Mouse (Mus musculus): ENCODE results near the gene Clybl. TPM values are rescaled to one million over a fixed set of nuclear protein-coding genes. Genes with fewer than 3 reads are reported as not detected.

Gene Clybl
- 306 and 342 TPM in 2 replicates for polyA plus RNA-seq (2012; ENCODE audit: insufficient read depth, insufficient read length, missing spikeins)

GRCm38 (mm10) chr14:122181078-122181814, at the start of gene Clybl:
Gene Clybl, plus strand, starts transcription at chr14:122181704.
- Histone ChIP-seq H3K27ac (replicated peaks; ENCODE audit: low read depth, low read length) (peak within 1 kb of the TSS; percentile 85), H3K4me3 (ENCODE audit: insufficient read depth, low read depth, low read length) (peak within 1 kb of the TSS; percentile 88), H3K4me1 (ENCODE audit: control insufficient read depth, insufficient read depth, insufficient read length, low read length) (0 out of 2 replicates have a peak, but pooled peaks cover 2% of the 10 kb centered on the region)

- Histone ChIP-seq H3K27ac (replicated peaks; ENCODE audit: low read depth, low read length) (no peak overlapping the region), H3K4me1 (ENCODE audit: control insufficient read depth, insufficient read depth, insufficient read length, low read length) (no peaks in the 10 kb centered on the region), H3K4me3 (ENCODE audit: insufficient read depth, low read depth, low read length) (no peak overlapping the region)
Observed at GRCm38 (mm10) chr14:122136368-122136928, 45.1 kb upstream of the Clybl start.

GRCm38 (mm10) chr14:122137234-122137633, 44.3 kb upstream of the Clybl start:
- Histone ChIP-seq H3K4me3 (ENCODE audit: insufficient read depth, low read depth, low read length) (no peak overlapping the region), H3K4me1 (ENCODE audit: control insufficient read depth, insufficient read depth, insufficient read length, low read length) (no peaks in the 10 kb centered on the region), H3K27ac (replicated peaks; ENCODE audit: low read depth, low read length) (no peak overlapping the region)

GRCm38 (mm10) chr14:122140126-122140525, 41.4 kb upstream of the Clybl start:
- H3K4me1 ChIP-seq (ENCODE audit: control insufficient read depth, insufficient read depth, insufficient read length, low read length), result no peaks in the 10 kb centered on the region
- H3K27ac ChIP-seq (replicated peaks; ENCODE audit: low read depth, low read length), result no peak overlapping the region
- H3K4me3 ChIP-seq (ENCODE audit: insufficient read depth, low read depth, low read length), result no peak overlapping the region

- H3K27ac ChIP-seq (replicated peaks; ENCODE audit: low read depth, low read length), result no peak overlapping the region
- no peaks in the 10 kb centered on the region for H3K4me1 ChIP-seq (ENCODE audit: control insufficient read depth, insufficient read depth, insufficient read length, low read length)
- no peak overlapping the region for H3K4me3 ChIP-seq (ENCODE audit: insufficient read depth, low read depth, low read length)
Observed at GRCm38 (mm10) chr14:122143585-122144269, 37.8 kb upstream of the Clybl start.

- H3K27ac ChIP-seq (replicated peaks; ENCODE audit: low read depth, low read length), result no peak overlapping the region
- H3K4me3 ChIP-seq (ENCODE audit: insufficient read depth, low read depth, low read length), result no peak overlapping the region
- H3K4me1 ChIP-seq (ENCODE audit: control insufficient read depth, insufficient read depth, insufficient read length, low read length), result no peaks in the 10 kb centered on the region
Observed at GRCm38 (mm10) chr14:122145374-122145773, 36.1 kb upstream of the Clybl start.

GRCm38 (mm10) chr14:122150616-122151015, 30.9 kb upstream of the Clybl start:
- no peaks in the 10 kb centered on the region for H3K4me1 ChIP-seq (ENCODE audit: control insufficient read depth, insufficient read depth, insufficient read length, low read length)
- H3K27ac ChIP-seq (replicated peaks; ENCODE audit: low read depth, low read length), result no peak overlapping the region
- no peak overlapping the region for H3K4me3 ChIP-seq (ENCODE audit: insufficient read depth, low read depth, low read length)

- H3K4me3 ChIP-seq (ENCODE audit: insufficient read depth, low read depth, low read length), result no peak overlapping the region
- H3K27ac ChIP-seq (replicated peaks; ENCODE audit: low read depth, low read length), result no peak overlapping the region
- no peaks in the 10 kb centered on the region for H3K4me1 ChIP-seq (ENCODE audit: control insufficient read depth, insufficient read depth, insufficient read length, low read length)
Observed at GRCm38 (mm10) chr14:122157738-122158137, 23.8 kb upstream of the Clybl start.

- Histone ChIP-seq H3K4me3 (ENCODE audit: insufficient read depth, low read depth, low read length) (no peak overlapping the region), H3K4me1 (ENCODE audit: control insufficient read depth, insufficient read depth, insufficient read length, low read length) (no peaks in the 10 kb centered on the region), H3K27ac (replicated peaks; ENCODE audit: low read depth, low read length) (no peak overlapping the region)
Observed at GRCm38 (mm10) chr14:122160916-122161315, 20.6 kb upstream of the Clybl start.

GRCm38 (mm10) chr14:122168912-122169311, 12.6 kb upstream of the Clybl start:
- Histone ChIP-seq H3K4me1 (ENCODE audit: control insufficient read depth, insufficient read depth, insufficient read length, low read length) (no peaks in the 10 kb centered on the region), H3K27ac (replicated peaks; ENCODE audit: low read depth, low read length) (no peak overlapping the region), H3K4me3 (ENCODE audit: insufficient read depth, low read depth, low read length) (no peak overlapping the region)

GRCm38 (mm10) chr14:122170202-122170781, 11.2 kb upstream of the Clybl start:
- Histone ChIP-seq H3K27ac (replicated peaks; ENCODE audit: low read depth, low read length) (no peak overlapping the region), H3K4me3 (ENCODE audit: insufficient read depth, low read depth, low read length) (no peak overlapping the region), H3K4me1 (ENCODE audit: control insufficient read depth, insufficient read depth, insufficient read length, low read length) (no peaks in the 10 kb centered on the region)

- H3K27ac ChIP-seq (replicated peaks; ENCODE audit: low read depth, low read length), result no peak overlapping the region
Observed at GRCm38 (mm10) chr14:122171031-122171430, 10.5 kb upstream of the Clybl start.

GRCm38 (mm10) chr14:122176263-122176798, 5.2 kb upstream of the Clybl start:
- no peaks in the 10 kb centered on the region for H3K4me1 ChIP-seq (ENCODE audit: control insufficient read depth, insufficient read depth, insufficient read length, low read length)
- H3K27ac ChIP-seq (replicated peaks; ENCODE audit: low read depth, low read length), result no peak overlapping the region
- H3K4me3 ChIP-seq (ENCODE audit: insufficient read depth, low read depth, low read length), result no peak overlapping the region

More at GRCm38 (mm10) chr14:122171031-122171430, 10.5 kb upstream of the Clybl start:
- H3K4me3 ChIP-seq (ENCODE audit: insufficient read depth, low read depth, low read length), result no peak overlapping the region
- H3K4me1 ChIP-seq (ENCODE audit: control insufficient read depth, insufficient read depth, insufficient read length, low read length), result no peaks in the 10 kb centered on the region

GRCm38 (mm10) chr14:122179262-122179661, 2.2 kb upstream of the Clybl start:
- Histone ChIP-seq H3K4me1 (ENCODE audit: control insufficient read depth, insufficient read depth, insufficient read length, low read length) (0 out of 2 replicates have a peak, but pooled peaks cover 2% of the 10 kb centered on the region), H3K27ac (replicated peaks; ENCODE audit: low read depth, low read length) (no peak overlapping the region), H3K4me3 (ENCODE audit: insufficient read depth, low read depth, low read length) (no peak overlapping the region)

GRCm38 (mm10) chr14:122181815-122182157, 282 bp downstream of the Clybl start:
- Histone ChIP-seq H3K4me1 (ENCODE audit: control insufficient read depth, insufficient read depth, insufficient read length, low read length) (0 out of 2 replicates have a peak, but pooled peaks cover 2% of the 10 kb centered on the region), H3K4me3 (ENCODE audit: insufficient read depth, low read depth, low read length) (peak overlapping the region; percentile 88), H3K27ac (replicated peaks; ENCODE audit: low read depth, low read length) (peak overlapping the region; percentile 85)

Measured in brown adipose tissue, adult 24 weeks (tissue).